Mouse (Mus musculus) frontal cortex, adult 2 months (tissue): ENCODE results near the gene Slc2a1. TPM values are rescaled to one million over a fixed set of nuclear protein-coding genes. Genes with fewer than 3 reads are reported as not detected.

Experiments
- DNase-seq, 2 experiments: peaks; one replicate each; pipeline ENCODE4 v3.0.0; 2022; ENCODE audit warnings: low spot score in 1 of 2; ENCODE audit errors: extremely low spot score in 1 of 2
- polyA plus RNA-seq: library from polyadenylated mRNA; depleted of rRNA; stranded (reverse); fragments of >200 nt; gene quantifications from 2 replicates; pipeline ENCODE4 v1.2.3, GENCODE M21; 2012

The Slc2a1 gene
- polyA plus RNA-seq, 1 experiment: 98.9 TPM

DNA sequence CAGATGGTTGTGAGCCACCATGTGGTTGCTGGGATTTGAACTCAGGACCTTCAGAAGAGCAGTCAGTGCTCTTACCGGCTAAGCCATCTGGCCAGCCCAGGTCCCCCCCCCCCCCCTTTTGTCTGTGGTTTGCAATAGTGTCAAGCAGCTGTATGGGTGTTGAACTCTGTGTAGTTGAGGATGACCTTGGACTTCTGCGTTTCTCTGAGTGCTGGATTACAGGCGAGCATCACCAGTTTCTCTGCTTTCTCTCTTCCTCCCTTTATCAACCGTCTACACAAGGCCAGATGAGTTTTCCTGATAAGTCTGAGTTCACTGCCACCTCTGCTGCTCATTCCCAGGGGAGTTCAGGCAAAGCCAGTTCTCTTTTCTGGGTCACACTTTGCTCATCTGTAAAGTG lies 11.1 kb upstream of the Slc2a1 start:
- DNase-seq: no peak

DNA sequence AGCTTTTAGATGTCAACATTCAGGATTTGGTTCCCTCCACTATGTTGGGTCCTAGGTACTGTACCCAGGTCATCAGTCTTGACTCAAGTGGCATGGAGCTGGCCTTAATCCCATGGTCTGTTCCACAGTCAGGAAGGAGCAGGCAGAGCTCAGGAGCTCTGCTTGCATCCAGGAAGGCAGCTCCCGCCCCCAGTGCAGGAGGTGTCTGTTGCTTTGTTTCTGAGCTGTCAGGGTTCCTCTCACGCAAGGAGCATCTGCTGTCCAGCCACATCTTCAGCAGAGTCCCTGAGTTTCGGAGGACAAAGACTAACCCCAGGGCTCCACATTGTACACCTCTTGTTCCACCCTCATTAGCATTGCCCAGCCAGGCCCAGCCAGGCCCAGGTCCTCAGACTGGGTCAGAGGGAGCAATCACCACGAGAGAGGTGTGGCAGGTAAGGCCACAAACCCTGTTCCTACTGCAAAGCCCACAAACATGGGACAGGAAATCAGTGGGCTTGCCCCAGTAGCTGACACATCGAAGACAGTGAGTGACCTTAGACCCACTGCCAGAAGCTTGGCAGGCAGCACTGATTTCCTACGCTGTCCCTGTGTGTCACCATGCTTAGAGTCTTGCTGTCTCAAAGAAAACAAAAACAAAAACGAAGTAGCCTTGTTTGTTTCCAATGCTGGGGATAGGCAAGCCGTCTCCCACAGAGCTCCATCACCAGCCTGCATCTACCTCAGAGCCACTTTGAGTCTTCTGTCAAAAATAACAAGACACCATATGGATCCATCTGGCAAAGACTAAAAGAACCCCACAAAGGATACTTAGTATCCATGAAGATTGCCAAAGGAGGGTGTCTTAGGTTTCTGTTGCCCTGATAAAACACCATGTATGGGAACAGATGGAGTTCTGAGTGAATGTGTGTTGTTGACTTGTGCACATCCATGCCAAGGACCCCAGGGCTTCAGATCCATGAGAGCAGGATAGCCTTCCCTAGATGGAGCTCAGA lies 10.0 kb upstream of the Slc2a1 start:
- DNase-seq: peak; percentile 25 to 59

GRCm38 (mm10) chr4:119101392-119101791 lies 7.1 kb upstream of the Slc2a1 start:
- no peak for DNase-seq

DNA sequence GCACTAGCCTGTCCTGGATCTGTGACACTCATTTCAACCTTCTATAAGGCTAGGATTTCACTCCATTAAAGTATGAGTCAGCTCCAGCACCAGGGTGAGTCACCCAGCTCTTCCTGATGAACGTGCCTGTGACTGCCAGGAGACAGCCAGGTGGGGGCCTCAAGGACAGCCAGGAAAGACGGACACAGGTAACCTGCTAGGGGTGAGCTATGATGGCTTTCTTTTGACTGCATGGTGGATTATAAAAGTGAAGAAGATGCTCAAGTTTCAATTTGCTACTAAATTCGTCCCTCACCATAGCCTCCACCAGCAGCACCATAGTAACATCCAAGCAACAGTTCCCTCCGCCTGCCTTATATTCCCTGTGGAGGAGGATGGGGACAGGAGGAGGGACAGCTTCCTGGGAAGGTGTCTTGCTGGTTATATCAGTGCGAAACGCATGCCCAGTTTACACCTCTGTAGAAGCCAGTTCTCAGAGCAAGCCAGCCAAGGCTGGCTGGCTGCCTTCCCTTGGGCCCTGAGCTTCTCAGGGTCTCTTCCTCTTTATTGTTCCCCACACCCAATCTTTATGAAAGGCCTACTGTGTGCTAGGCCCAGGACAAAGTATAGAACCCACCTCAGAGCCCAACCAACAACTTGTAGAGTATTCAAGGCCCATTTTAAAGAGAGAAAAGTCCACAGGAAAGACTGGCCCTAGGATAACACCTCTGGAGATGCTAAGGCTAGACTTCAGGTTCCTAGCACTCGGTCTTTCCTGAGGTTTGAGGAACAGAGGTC lies 6.0 kb upstream of the Slc2a1 start:
- peak; percentile 54 to 72 for DNase-seq

DNA sequence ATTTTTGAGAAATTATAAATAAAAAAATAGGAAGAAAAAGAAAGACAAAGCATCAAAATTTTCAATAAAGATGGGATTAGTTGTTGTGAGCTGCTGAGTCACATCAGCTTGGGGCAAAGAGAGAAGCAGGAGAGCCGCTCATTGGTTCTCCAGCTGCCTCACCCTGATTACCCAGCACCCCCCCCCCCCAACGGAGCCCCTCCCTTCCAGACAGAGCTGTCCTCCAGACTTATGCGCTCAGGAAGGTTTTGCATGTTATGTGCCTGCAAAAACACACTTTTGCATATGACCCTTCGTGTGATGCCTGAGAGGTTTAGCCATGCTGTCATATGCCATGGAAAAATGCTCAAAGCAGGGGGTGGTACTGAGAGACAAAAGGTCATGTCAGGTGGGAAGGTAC lies 3.7 kb upstream of the Slc2a1 start:
- no peak for DNase-seq

DNA sequence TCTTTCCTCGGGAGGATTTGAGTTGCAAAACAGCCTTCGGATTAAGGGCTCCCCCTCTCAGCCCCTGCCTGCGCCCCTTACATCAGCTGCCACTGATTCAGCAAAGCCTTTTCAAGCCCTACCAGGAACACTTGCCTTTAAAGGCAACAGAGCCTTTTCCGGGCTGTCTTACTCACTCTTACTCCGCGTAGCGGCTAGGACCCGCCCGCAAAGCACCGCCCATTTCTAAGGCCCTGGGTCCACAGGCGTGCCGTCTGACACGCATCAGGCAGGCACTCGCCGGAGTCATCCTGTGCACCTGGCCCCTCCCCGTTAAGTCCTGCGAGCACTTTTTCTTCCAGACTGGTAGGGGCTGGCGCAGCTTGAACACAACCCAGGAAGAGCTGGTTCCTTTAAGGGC lies 2.8 kb upstream of the Slc2a1 start:
- peak; percentile 58 to 70 for DNase-seq

- DNase-seq: no peak
Measured at GRCm38 (mm10) chr4:119107867-119108266, 644 bp upstream of the Slc2a1 start.

- no peak for DNase-seq
Measured at GRCm38 (mm10) chr4:119109640-119110039, 1.1 kb downstream of the Slc2a1 start.

GRCm38 (mm10) chr4:119110512-119110911 lies 2.0 kb downstream of the Slc2a1 start:
- no peak for DNase-seq

- no peak for DNase-seq
Measured at GRCm38 (mm10) chr4:119111410-119111809, 2.9 kb downstream of the Slc2a1 start.

GRCm38 (mm10) chr4:119112256-119112885 lies 3.9 kb downstream of the Slc2a1 start:
- no peak for DNase-seq

- DNase-seq: no peak
Measured at GRCm38 (mm10) chr4:119115611-119116070, 7.1 kb downstream of the Slc2a1 start.

DNA sequence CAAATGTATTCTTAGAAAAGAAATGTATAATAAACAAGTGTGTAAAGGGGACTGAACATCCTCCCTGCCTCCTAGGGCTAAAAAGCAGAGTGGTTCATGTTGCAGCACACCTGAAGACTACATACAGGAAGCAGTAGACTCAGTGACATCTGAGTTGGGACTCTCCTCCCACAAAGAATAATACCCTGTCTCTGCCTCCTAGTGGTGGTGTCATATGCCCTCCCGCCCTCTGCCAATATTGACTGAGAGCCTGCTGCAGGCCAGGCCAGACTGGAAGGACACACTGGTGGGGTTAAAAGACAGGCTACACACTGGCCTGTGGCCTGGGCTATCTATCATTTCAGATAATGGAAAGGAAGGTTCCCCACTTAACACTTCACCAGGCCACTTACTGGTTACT lies 7.8 kb downstream of the Slc2a1 start:
- no peak for DNase-seq

DNA sequence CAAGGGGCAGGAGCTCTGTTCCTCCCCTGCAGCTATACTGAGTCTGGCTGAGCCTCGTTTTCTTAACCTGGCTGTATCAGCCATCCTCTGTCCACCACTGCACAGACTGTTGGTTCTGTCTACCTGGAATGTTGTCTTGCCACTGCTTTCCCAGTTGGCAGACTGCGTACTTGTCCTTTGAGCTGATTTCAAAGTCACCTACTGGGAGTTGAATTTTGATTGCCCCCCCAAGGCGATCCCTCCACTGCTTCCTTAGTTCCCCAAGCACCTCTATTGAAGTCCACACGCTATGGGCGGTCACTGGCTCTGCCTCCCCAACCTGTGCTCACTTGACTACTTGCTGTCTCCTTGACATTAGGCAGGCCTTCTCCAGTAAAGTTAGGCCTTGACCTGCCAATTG lies 9.1 kb downstream of the Slc2a1 start:
- no peak for DNase-seq

DNA sequence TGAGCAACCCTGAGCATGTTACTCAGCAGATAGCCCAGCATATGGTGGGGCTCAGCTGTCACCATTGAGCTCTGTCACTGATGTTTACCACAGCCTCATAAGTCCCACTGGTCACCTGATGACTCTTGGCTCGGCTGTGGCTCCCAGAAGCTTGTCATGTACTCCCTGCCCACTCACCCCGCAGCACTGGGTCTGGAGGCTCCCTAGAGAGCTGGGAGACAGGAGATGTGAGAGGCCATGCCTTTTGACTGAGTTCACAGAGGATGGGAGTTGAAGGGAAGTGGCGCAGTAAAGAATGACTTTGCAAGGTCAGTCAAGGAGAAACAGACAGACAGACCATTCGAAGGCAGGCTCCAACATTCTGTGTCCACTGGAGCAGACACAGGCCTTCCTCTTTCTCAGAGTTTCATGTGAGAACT lies 10.2 kb downstream of the Slc2a1 start:
- no peak for DNase-seq

GRCm38 (mm10) chr4:119119354-119119753 lies 10.8 kb downstream of the Slc2a1 start:
- DNase-seq: no peak

GRCm38 (mm10) chr4:119120095-119120494 lies 11.6 kb downstream of the Slc2a1 start:
- no peak for DNase-seq

- peak in 1 of 2 experiments; percentile 71 for DNase-seq
Measured at GRCm38 (mm10) chr4:119121249-119121648, 12.7 kb downstream of the Slc2a1 start.

DNA sequence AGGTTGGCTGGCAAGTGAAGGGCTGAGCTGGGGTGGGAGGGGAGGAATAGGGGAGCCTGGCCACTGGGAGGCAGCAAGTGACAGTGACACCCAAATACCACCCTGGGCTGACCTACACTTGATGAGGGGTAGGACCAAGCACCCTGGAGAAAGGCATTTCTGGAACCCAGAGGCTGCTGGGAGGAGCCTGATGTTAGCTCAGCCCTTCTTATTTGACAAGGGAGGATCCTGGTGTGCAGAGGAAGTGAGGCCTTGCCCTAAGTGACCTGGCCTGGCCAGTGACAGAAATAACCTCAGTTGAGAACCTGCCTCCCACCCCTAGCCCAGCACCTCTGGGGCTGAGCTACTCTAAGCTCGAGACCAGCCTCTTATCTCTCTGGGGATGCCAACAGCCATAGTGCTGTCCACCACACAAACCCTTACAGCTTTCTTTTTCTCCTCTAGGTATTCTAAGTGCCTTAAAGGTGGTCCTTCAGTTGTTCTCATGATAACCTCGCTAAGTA lies 16.3 kb downstream of the Slc2a1 start:
- no peak for DNase-seq

GRCm38 (mm10) chr4:119125577-119126270 lies 17.2 kb downstream of the Slc2a1 start:
- no peak for DNase-seq
